ENCODE assay signal across 8 mouse cellular contexts in the genomic region with DNA sequence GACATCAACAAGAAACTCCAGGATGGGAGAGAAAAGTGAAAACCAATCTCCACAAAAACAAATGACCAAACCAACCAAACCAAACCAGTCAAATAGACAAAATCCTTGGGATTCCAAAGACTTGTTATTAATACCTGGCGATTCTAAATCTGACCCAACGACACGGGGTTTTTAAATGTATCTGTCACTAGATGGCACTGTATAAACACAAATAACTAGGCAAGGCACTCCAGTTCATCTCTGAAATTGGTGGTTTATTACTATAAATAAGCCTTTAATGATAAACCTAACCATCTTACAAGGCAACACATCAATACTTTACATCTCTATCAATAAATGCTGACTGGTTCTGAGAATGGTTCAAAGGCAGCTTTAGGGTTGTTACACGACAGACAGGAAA. TPM values are rescaled to one million over a fixed set of nuclear protein-coding genes. Genes with fewer than 3 reads are reported as not detected.
DNase-seq lines count a peak whose midpoint lies in the region; ATAC-seq and TF ChIP-seq lines count a peak whose summit lies in the region.

No protein-coding gene starts in this region.

- WGBS in lung, embryonic 14.5 days, result 18% methylated on average over 4 of the region's 4 CpGs
- WGBS in embryonic facial prominence, embryonic 14.5 days, result 22% methylated on average over 4 of the region's 4 CpGs

- no peak for DNase-seq in frontal cortex, postnatal 10 days (ENCODE audit: low spot score in 2 of 2)
- DNase-seq in lung, embryonic 14.5 days, result peak; percentile 81
- no peak for DNase-seq in lung, postnatal 4 days
- peak; percentile 64 for DNase-seq in embryonic facial prominence, embryonic 14.5 days (ENCODE audit: low spot score)
- peak; percentile 2 for DNase-seq in skeletal muscle tissue, adult 2 months (ENCODE audit: low read depth, low spot score)
- no peak for DNase-seq in urinary bladder, adult 2 months (ENCODE audit: low spot score)
- no peak for DNase-seq in urinary bladder, postnatal 14 days (ENCODE audit: low spot score)

- H3K4me1 ChIP-seq in lung, embryonic 14.5 days (ENCODE audit: insufficient read depth), result no peaks in the 10 kb centered on the region
- no peaks in the 10 kb centered on the region for H3K4me1 ChIP-seq in embryonic facial prominence, embryonic 14.5 days (ENCODE audit: control insufficient read depth, insufficient read depth, low read length)

- no peak overlapping the region for H3K4me2 ChIP-seq in lung, embryonic 14.5 days
- H3K4me2 ChIP-seq in embryonic facial prominence, embryonic 14.5 days (ENCODE audit: low read depth, low read length), result no peak overlapping the region

- H3K9me3 ChIP-seq in lung, embryonic 14.5 days (ENCODE audit: low read depth, low read length), result no peaks in the 10 kb centered on the region
- H3K9me3 ChIP-seq in embryonic facial prominence, embryonic 14.5 days (ENCODE audit: control insufficient read depth, low read length), result no peaks in the 10 kb centered on the region

- H3K4me3 ChIP-seq in lung, embryonic 14.5 days (ENCODE audit: low read depth, low read length), result no peak overlapping the region
- H3K4me3 ChIP-seq in embryonic facial prominence, embryonic 14.5 days (ENCODE audit: low read depth, low read length), result no peak overlapping the region

- no peaks in the 10 kb centered on the region for H3K36me3 ChIP-seq in lung, embryonic 14.5 days (ENCODE audit: insufficient read depth)
- no peaks in the 10 kb centered on the region for H3K36me3 ChIP-seq in embryonic facial prominence, embryonic 14.5 days (ENCODE audit: control insufficient read depth, insufficient read depth, low read length)

- no peak overlapping the region for H3K27ac ChIP-seq in lung, embryonic 14.5 days (ENCODE audit: low read depth)
- no peak overlapping the region for H3K27ac ChIP-seq in embryonic facial prominence, embryonic 14.5 days (replicated peaks; ENCODE audit: low read depth, low read length)

- no peaks in the 10 kb centered on the region for H3K27me3 ChIP-seq in lung, embryonic 14.5 days (ENCODE audit: insufficient read depth, low read length)
- H3K27me3 ChIP-seq in embryonic facial prominence, embryonic 14.5 days (replicated peaks; ENCODE audit: control insufficient read depth, insufficient read depth, low read length), result no peaks in the 10 kb centered on the region; the same call in 1 of the 2 replicates

- peak; percentile 54 for TF ChIP-seq CTCF in lung, embryonic 14.5 days (IDR thresholded peaks at IDR 0.05; ENCODE audit: low read depth)

- ATAC-seq in frontal cortex, adult (ENCODE audit: low TSS enrichment), result peak; percentile 38; the same call in 1 of the 2 replicates
- no peak for ATAC-seq in lung, embryonic 14.5 days (ENCODE audit: insufficient read depth)
- ATAC-seq in embryonic facial prominence, embryonic 14.5 days (ENCODE audit: low read depth), result no peak; the same call in 1 of the 2 replicates

- H3K9ac ChIP-seq in lung, embryonic 14.5 days, result no peak overlapping the region
- no peak overlapping the region for H3K9ac ChIP-seq in embryonic facial prominence, embryonic 14.5 days (ENCODE audit: low read depth, low read length)

RNA-seq across cellular contexts. Expression of a gene that starts 30.3 kb away (rescaled TPM):
- polyA plus RNA-seq in lung, embryonic 14.5 days (2014; fragmentation: Nextera tagmentation; extraction: Ambion mirVana), result 43.6 and 44.8 TPM in 2 replicates
- polyA plus RNA-seq in embryonic facial prominence, embryonic 14.5 days (2014; fragmentation: Nextera tagmentation; extraction: Ambion mirVana), result 39.0 and 42.4 TPM in 2 replicates
- polyA plus RNA-seq in urinary bladder, adult 2 months (2012; rRNA removed), result 23.6 and 26.4 TPM in 2 replicates

Comparison
In these comparisons a context has a peak if more than half of its experiments do, and no peak if none do; other contexts are left out.
1. DNase-seq: peak in lung, embryonic 14.5 days (single experiment), embryonic facial prominence, embryonic 14.5 days (single experiment) and skeletal muscle tissue, adult 2 months (single experiment); none in frontal cortex, postnatal 10 days (0 of 2), lung, postnatal 4 days (0 of 2), urinary bladder, adult 2 months (single experiment) and urinary bladder, postnatal 14 days (single experiment).